Mouse (Mus musculus) layer of hippocampus, adult 2 months (tissue): ENCODE results near the gene Hgfac. TPM values are rescaled to one million over a fixed set of nuclear protein-coding genes. Genes with fewer than 3 reads are reported as not detected.

ENCODE experiments used
- DNase-seq, 2 experiments: peaks; one replicate each; pipeline ENCODE4 v3.0.0; 2022; ENCODE audit warnings: low spot score in 2 of 2
- H3K27ac ChIP-seq: fragments of 200-600 bp; 2 replicates; pipeline ENCODE4 v1.8.1; 2022
- H3K4me3 ChIP-seq: fragments of 200-600 bp; 2 replicates; pipeline ENCODE4 v1.8.1; 2022; ENCODE audit warnings: mild to moderate bottlenecking
- CTCF ChIP-seq: fragments of 200-600 bp; conservative IDR thresholded peaks from 2 replicates; pipeline ENCODE4 v1.8.1; 2022; ENCODE audit warnings: antibody characterized with exemption, mild to moderate bottlenecking, moderate library complexity
- microRNA-seq, 2 experiments: library from miRNA; unstranded; fragments of <30 nt; microRNA quantifications; one replicate each; pipeline ENCODE4 v1.2.0; 2021
- total RNA-seq, 2 experiments: library from RNA; stranded (reverse); gene quantifications; 2 replicates each; pipeline ENCODE4 v1.2.3; 2021

Gene Hgfac
- total RNA-seq, 2 experiments from 2014 or later, result 1.5 to 1.8 TPM

GRCm38 (mm10) chr5:35084913-35085312 lies 43.6 kb downstream of the Hgfac start:
- H3K4me3 ChIP-seq, result no peak overlapping the region
- no peak for DNase-seq
- no peak for TF ChIP-seq CTCF
- H3K27ac ChIP-seq, result peak overlapping the region; percentile 62; the same call in 1 of the 2 replicates

DNA sequence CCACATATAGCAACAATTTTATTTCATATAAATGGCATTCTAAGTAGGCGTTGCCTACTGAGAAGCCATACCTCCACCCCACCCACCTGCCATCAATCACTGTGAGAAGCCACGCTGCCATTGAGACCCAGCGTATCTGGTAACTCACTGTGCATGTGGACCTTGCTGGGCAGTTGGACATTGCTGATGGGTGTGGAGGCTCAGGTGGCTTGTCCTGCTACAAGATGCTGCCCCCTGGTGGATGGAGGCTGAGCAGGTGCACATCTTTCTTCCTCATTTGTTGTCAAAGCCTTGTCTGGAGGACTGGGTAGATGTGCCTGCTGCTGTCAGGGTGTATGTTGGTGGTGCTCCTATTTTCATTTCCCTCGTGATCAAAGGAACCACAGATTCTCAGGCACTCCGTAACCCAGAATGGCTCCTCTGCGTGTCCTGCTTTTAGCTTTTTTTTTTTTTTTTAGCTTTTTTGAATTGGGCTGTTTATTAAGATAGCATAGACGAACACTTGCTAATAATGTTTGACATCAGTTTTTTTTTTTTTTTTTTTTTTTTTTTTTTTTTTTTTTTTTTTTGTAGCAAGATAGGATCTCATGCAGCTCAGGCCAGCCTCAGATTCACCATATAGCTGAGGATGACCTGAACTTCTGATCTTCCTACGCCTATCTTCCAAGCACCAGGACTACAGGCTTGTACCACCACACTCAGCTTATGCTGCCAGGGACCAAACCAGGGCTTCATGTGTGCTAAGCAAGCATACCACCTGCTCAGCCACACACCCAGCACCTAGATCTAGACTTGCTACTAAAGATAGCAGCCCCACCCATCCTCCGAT lies 47.7 kb downstream of the Hgfac start:
- no peak overlapping the region for H3K4me3 ChIP-seq
- DNase-seq, result peak; percentile 52 to 74
- no peak overlapping the region for H3K27ac ChIP-seq
- peak; percentile 83 for TF ChIP-seq CTCF

- DNase-seq, result no peak
- no peak for TF ChIP-seq CTCF
- Histone ChIP-seq H3K4me3 (no peak overlapping the region), H3K27ac (no peak overlapping the region)
Observed at GRCm38 (mm10) chr5:35089614-35089963, 48.3 kb downstream of the Hgfac start.

DNA sequence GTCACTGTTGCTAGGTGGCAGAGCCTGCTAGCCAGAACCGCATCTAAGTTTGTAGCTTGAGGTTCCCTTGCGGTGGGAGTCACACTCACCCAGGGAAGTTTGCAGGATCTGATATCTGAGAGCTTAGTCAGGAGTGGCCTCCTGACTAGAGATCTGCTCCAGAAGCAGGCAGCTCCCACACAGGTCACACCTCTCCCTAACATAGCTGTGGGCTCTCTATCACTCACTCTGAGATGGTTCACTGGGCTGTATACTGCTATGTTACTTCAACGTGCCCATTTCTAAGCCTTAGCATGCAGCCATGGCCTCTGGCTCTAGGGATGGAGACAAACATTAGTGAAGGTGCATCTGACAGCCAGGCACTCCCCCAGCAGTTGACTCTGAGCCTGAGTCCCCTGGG lies 50.3 kb downstream of the Hgfac start:
- H3K4me3 ChIP-seq, result no peak overlapping the region
- no peak for TF ChIP-seq CTCF
- H3K27ac ChIP-seq, result no peak overlapping the region
- DNase-seq, result no peak

Small RNA genes lying within 50 kb of the gene (microRNA-seq; reads per million reads assigned to microRNA genes)
- 9.2 to 11.5 reads per million in 2 experiments for gene Mir3097

Other genes starting within 250 kb of the Hgfac start
- gene Msantd1, start 133.5 kb upstream of the Hgfac start, total RNA-seq, result 1 to 10 TPM; 6.1 to 7.0 TPM
- gene Rgs12, start 92.1 kb upstream of the Hgfac start, total RNA-seq, result 10 to 100 TPM; 43.2 to 52.5 TPM
- gene Dok7, start 15.3 kb downstream of the Hgfac start, total RNA-seq, result 10 to 100 TPM; 19.5 to 20.0 TPM
- gene Lrpap1, start 64.3 kb downstream of the Hgfac start, total RNA-seq, result 100 to 1,000 TPM; 150 to 159 TPM
- gene Adra2c, start 236.8 kb downstream of the Hgfac start, total RNA-seq, result 10 to 100 TPM; 23.6 to 25.6 TPM